Mouse (Mus musculus) small intestine, adult 2 months (tissue): ENCODE measurements around the gene Atp2b2. TPM values are rescaled to one million over a fixed set of nuclear protein-coding genes. Genes with fewer than 3 reads are reported as not detected.

Experiments
- H3K27ac ChIP-seq: fragments of 200-500 bp; 2 replicates; pipeline ENCODE4 v1.5.1; 2012; ENCODE audit warnings: low read depth, low read length, control low read depth, inconsistent platforms; ENCODE audit not compliant: insufficient read depth
- H3K27me3 ChIP-seq: fragments of 200-500 bp; 2 replicates; pipeline ENCODE4 v1.6.1; 2012; ENCODE audit warnings: mild to moderate bottlenecking, moderate library complexity, low read length, inconsistent platforms; ENCODE audit not compliant: control insufficient read depth, insufficient read depth
- H3K36me3 ChIP-seq: fragments of 200-500 bp; 2 replicates; pipeline ENCODE4 v1.6.1; 2012; ENCODE audit warnings: mild to moderate bottlenecking, low read length, control low read depth, inconsistent platforms; ENCODE audit not compliant: control insufficient read depth, insufficient read depth
- H3K4me1 ChIP-seq: fragments of 200-500 bp; 2 replicates; pipeline ENCODE4 v1.6.1; 2012; ENCODE audit warnings: low read length, inconsistent platforms, mixed read lengths; ENCODE audit not compliant: control insufficient read depth, insufficient read depth, insufficient read length
- H3K4me3 ChIP-seq: fragments of 200-500 bp; 2 replicates; pipeline ENCODE4 v1.5.1; 2012; ENCODE audit warnings: low read depth, mild to moderate bottlenecking, control low read depth, inconsistent platforms, low read length, moderate library complexity
- CTCF ChIP-seq: fragments of 200-500 bp; IDR thresholded peaks from 2 replicates; pipeline ENCODE4 v1.5.1; 2012; ENCODE audit warnings: low read depth, mild to moderate bottlenecking, control low read depth, inconsistent platforms, low read length, moderate library complexity, mixed read lengths; ENCODE audit not compliant: insufficient replicate concordance, insufficient read length; ENCODE audit errors: extremely low read depth
- POLR2A ChIP-seq: fragments of 200-500 bp; IDR thresholded peaks from 2 replicates; pipeline ENCODE4 v1.6.1; 2012; ENCODE audit warnings: low read depth, mild to moderate bottlenecking, control low read depth, inconsistent platforms, low read length, moderate library complexity
- WGBS: fragments of 180-500 bp; shearing (Covaris S2); methylation state at CpG from one replicate; pipeline ENCODE4 v1.1.7; 2018; 5-methylcytosine and 5-hydroxymethylcytosine counted together
- polyA plus RNA-seq: library from polyadenylated mRNA; depleted of rRNA; stranded (reverse); fragments of >200 nt; gene quantifications from 2 replicates; pipeline ENCODE4 v1.2.3, GENCODE M21; 2012

Gene Atp2b2
- polyA plus RNA-seq, 1 experiment: 0.42 TPM

DNA sequence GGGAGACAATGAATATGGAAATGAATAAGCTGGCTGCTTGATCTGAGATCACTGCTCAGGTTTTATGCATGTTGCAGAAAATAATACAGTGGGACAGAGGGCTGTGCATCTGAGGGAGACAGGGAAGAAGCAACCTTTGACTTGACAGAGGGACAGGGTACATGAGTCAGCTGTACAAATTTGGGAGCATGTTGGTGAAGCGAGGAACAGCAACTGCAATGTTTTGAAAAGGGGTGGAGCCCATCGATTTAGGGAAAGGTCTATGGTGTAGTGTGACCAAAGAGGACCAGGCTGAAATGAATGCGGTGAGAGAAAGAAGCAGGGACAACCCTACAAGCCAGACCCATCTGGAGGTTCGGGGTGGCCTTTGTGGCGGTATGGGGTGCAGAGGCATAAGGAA is 84.4 kb downstream of the Atp2b2 start:
- no peak overlapping the region for H3K27ac ChIP-seq
- WGBS: 67% methylated on average over 5 of the region's 5 CpGs
- H3K36me3 ChIP-seq: no peaks in the 10 kb centered on the region
- no peaks in the 10 kb centered on the region for H3K27me3 ChIP-seq
- TF ChIP-seq POLR2A (no peak), CTCF (no peak)
- no peak overlapping the region for H3K4me3 ChIP-seq
- peaks cover 2% of the 10 kb centered on the region; the same call in 1 of the 2 replicates for H3K4me1 ChIP-seq

- no peak overlapping the region for H3K27ac ChIP-seq
- peaks cover 2% of the 10 kb centered on the region; the same call in 1 of the 2 replicates for H3K4me1 ChIP-seq
- TF ChIP-seq CTCF: no peak
- TF ChIP-seq POLR2A: no peak
- no peaks in the 10 kb centered on the region for H3K36me3 ChIP-seq
- WGBS: 30% methylated on average over 19 of the region's 19 CpGs
- H3K27me3 ChIP-seq: no peaks in the 10 kb centered on the region
- H3K4me3 ChIP-seq: no peak overlapping the region
Measured at GRCm38 (mm10) chr6:113957232-113957940, 85.0 kb downstream of the Atp2b2 start.

DNA sequence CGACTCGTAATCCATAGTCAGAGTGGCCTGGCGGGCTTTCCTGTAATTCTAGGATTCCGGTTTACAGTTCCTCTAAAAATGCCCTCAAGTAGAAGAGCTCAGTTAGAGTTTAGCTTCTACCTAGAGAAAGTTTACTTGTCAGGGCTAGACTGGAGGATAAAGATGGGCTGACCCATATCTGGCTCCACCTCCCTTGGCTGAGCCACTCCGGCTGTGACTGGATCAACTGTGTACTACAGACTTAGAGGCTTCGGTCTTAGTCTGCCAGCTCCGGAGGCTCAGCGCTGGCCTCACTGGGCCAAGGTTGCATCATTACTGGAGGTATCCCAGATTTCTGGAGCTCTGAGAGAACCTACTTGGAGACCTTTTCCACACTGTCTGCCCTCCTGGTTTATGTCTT is 94.9 kb downstream of the Atp2b2 start:
- H3K4me3 ChIP-seq: no peak overlapping the region
- no peak for TF ChIP-seq CTCF
- 80% methylated on average over 8 of the region's 8 CpGs for WGBS
- no peaks in the 10 kb centered on the region for H3K36me3 ChIP-seq
- no peaks in the 10 kb centered on the region for H3K4me1 ChIP-seq
- H3K27me3 ChIP-seq: no peaks in the 10 kb centered on the region
- H3K27ac ChIP-seq: no peak overlapping the region

- 60% methylated on average over 12 of the region's 12 CpGs for WGBS
Measured at GRCm38 (mm10) chr6:113942355-113942754, 100.1 kb downstream of the Atp2b2 start.

DNA sequence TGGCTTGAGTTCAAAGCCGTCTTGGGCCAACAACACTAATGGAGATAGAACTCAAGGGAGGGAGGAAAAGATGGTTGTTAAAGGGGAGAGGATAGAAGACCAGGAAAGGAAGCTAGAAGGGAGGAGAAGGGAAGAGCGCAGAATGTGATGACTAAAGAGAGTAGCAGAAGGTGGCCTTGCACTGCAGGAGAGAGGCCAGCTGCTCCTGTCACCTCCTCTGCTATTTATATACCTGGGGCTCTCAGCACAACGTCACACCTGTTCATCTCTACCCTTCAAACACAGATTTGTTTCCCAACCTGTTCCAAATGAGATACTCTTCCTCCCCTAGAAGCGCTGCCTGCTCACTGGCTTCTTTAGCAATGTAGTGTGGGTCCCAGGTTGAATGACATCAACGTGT is 101.1 kb downstream of the Atp2b2 start:
- Histone ChIP-seq H3K27ac (no peak overlapping the region), H3K4me1 (no peaks in the 10 kb centered on the region), H3K4me3 (no peak overlapping the region)

More at GRCm38 (mm10) chr6:113942355-113942754, 100.1 kb downstream of the Atp2b2 start:
- no peak overlapping the region for H3K27ac ChIP-seq
- no peaks in the 10 kb centered on the region for H3K36me3 ChIP-seq
- TF ChIP-seq CTCF: no peak
- no peak for TF ChIP-seq POLR2A
- H3K27me3 ChIP-seq: no peaks in the 10 kb centered on the region
- H3K4me3 ChIP-seq: no peak overlapping the region
- no peaks in the 10 kb centered on the region for H3K4me1 ChIP-seq

DNA sequence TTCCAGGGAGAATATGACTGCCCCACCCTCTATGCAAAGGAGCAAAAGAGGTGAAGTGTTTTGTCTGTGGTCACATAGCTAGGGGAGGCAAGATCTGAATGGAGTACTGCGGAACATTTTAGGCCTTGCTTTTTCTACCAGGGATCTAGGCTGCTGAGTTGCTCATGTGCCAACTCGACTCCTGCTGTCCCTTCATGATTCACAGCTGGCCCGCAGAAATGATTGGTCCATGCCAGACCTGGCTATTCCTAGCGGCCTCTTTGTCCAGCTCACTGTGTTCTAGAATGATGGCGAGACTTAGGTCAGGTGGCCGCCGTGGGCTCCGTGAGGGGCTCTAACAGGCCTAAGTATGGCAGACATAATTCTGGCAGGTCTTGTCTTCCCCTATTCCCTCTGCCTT is 103.0 kb downstream of the Atp2b2 start:
- WGBS: 91% methylated on average over 8 of the region's 8 CpGs
- no peaks in the 10 kb centered on the region for H3K27me3 ChIP-seq

More for the DNA sequence above, 101.1 kb downstream of the Atp2b2 start:
- Histone ChIP-seq H3K27me3 (no peaks in the 10 kb centered on the region), H3K36me3 (no peaks in the 10 kb centered on the region)
- 64% methylated on average over 5 of the region's 5 CpGs for WGBS
- TF ChIP-seq CTCF (no peak), POLR2A (no peak)

GRCm38 (mm10) chr6:113936811-113937508 is 105.5 kb downstream of the Atp2b2 start:
- no peak overlapping the region for H3K4me3 ChIP-seq
- no peak overlapping the region for H3K27ac ChIP-seq
- H3K4me1 ChIP-seq: no peaks in the 10 kb centered on the region
- no peaks in the 10 kb centered on the region for H3K27me3 ChIP-seq
- WGBS: 40% methylated on average over 6 of the region's 6 CpGs
- H3K36me3 ChIP-seq: no peaks in the 10 kb centered on the region
- no peak for TF ChIP-seq POLR2A
- TF ChIP-seq CTCF: no peak

More for the DNA sequence above, 103.0 kb downstream of the Atp2b2 start:
- Histone ChIP-seq H3K4me3 (no peak overlapping the region), H3K36me3 (no peaks in the 10 kb centered on the region), H3K4me1 (no peaks in the 10 kb centered on the region), H3K27ac (no peak overlapping the region)
- TF ChIP-seq POLR2A: no peak
- TF ChIP-seq CTCF: no peak

DNA sequence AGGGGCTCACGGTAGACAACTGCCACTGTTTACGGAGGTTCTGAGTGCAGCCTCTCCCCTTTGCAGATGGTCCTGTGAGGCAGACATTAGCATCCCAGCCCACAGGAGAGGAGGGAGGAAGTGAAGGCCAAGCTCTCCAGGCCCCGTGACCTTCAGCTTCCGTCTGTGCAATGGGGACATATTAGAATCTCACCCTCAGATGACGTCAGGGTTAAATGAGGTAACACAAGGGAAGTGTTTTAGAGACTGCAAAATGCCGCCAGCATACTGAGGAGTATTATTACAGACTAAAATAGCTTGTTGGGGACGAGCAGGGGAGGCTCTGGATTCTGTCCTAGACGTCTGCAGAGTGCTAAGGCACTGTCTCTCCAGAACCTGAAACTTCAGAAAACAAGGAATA is 106.3 kb downstream of the Atp2b2 start:
- 54% methylated on average over 8 of the region's 8 CpGs for WGBS
- H3K27me3 ChIP-seq: no peaks in the 10 kb centered on the region
- no peaks in the 10 kb centered on the region for H3K4me1 ChIP-seq
- H3K36me3 ChIP-seq: no peaks in the 10 kb centered on the region
- no peak overlapping the region for H3K27ac ChIP-seq
- TF ChIP-seq POLR2A: no peak
- H3K4me3 ChIP-seq: no peak overlapping the region
